12 mouse cellular contexts compared by ENCODE assay signal in genomic region chr2:118789501-118789900, GRCm38 (mm10). TPM values are rescaled to one million over a fixed set of nuclear protein-coding genes. Genes with fewer than 3 reads are reported as not detected.
A peak's percentile ranks its signal among the peaks of the same experiment; 100 is the strongest.
DNase-seq lines count a peak whose midpoint lies in the region; ATAC-seq and TF ChIP-seq lines count a peak whose summit lies in the region.
"Had no signal": no experiment of that assay in that cellular context is flagged by ENCODE, and none has a peak within 500 bp of the region (broad histone marks: within the 10 kb centered on the region; RNA-seq: fewer than 3 reads in every experiment).

No protein-coding gene starts in this region.

- TF ChIP-seq CTCF in hindbrain, postnatal 0 days (IDR thresholded peaks at IDR 0.05; ENCODE audit: low read depth) = no peak

- no peak overlapping the region for H3K27ac ChIP-seq in hindbrain, postnatal 0 days
- H3K27ac ChIP-seq in hindbrain, embryonic 13.5 days = no peak overlapping the region
- H3K27ac ChIP-seq in midbrain, embryonic 15.5 days = no peak overlapping the region

- peak; percentile 44 for ATAC-seq in hindbrain, postnatal 0 days
- no peak for ATAC-seq in hindbrain, embryonic 13.5 days (ENCODE audit: low FRiP score)
- ATAC-seq in midbrain, embryonic 15.5 days (replicated peaks) = no peak

- peaks cover 22% of the 10 kb centered on the region; the same call in 1 of the 2 replicates for H3K36me3 ChIP-seq in hindbrain, postnatal 0 days (ENCODE audit: insufficient read depth, low read length)
- H3K36me3 ChIP-seq in hindbrain, embryonic 13.5 days = peaks cover 91% of the 10 kb centered on the region
- H3K36me3 ChIP-seq in midbrain, embryonic 15.5 days (replicated peaks) = peaks cover 50% of the 10 kb centered on the region

- H3K4me3 ChIP-seq in hindbrain, postnatal 0 days (ENCODE audit: low read length) = no peak overlapping the region
- no peak overlapping the region for H3K4me3 ChIP-seq in hindbrain, embryonic 13.5 days
- H3K4me3 ChIP-seq in midbrain, embryonic 15.5 days = no peak overlapping the region

- H3K4me1 ChIP-seq in hindbrain, postnatal 0 days (ENCODE audit: insufficient read depth, low read length) = peaks cover 7% of the 10 kb centered on the region; the same call in 1 of the 2 replicates
- H3K4me1 ChIP-seq in hindbrain, embryonic 13.5 days (replicated peaks) = peaks cover 10% of the 10 kb centered on the region; the same call in 1 of the 2 replicates
- peaks cover 8% of the 10 kb centered on the region; the same call in 1 of the 2 replicates for H3K4me1 ChIP-seq in midbrain, embryonic 15.5 days

- DNase-seq in hindbrain, postnatal 0 days (ENCODE audit: low spot score) = peak; percentile 80
- DNase-seq in brain, adult 2 months (ENCODE audit: low read depth, low spot score) = peak; percentile 91
- peak; percentile 97 for DNase-seq in cerebellum, postnatal 10 days
- peak; percentile 73 to 81 for DNase-seq in layer of hippocampus, postnatal 14 days (ENCODE audit: low spot score in 2 of 2)
- no peak for DNase-seq in liver
- DNase-seq: kidney, adult 2 months; lung, adult 18-20 months had no signal

- H3K9ac ChIP-seq in hindbrain, postnatal 0 days (replicated peaks; ENCODE audit: low read length) = no peak overlapping the region
- no peak overlapping the region for H3K9ac ChIP-seq in hindbrain, embryonic 13.5 days
- H3K9ac ChIP-seq in midbrain, embryonic 15.5 days = no peak overlapping the region

- no peaks in the 10 kb centered on the region for H3K27me3 ChIP-seq in hindbrain, postnatal 0 days (ENCODE audit: insufficient read depth, low read length)
- peaks cover 50% of the 10 kb centered on the region for H3K27me3 ChIP-seq in hindbrain, embryonic 13.5 days
- peaks cover 5% of the 10 kb centered on the region; the same call in 1 of the 2 replicates for H3K27me3 ChIP-seq in midbrain, embryonic 15.5 days (replicated peaks)

- WGBS in hindbrain, postnatal 0 days = 65% methylated on average over 11 of the region's 11 CpGs
- WGBS in hindbrain, embryonic 13.5 days = 83% methylated on average over 11 of the region's 11 CpGs
- 89% methylated on average over 11 of the region's 11 CpGs for WGBS in midbrain, embryonic 15.5 days

- H3K4me2 ChIP-seq in hindbrain, postnatal 0 days (ENCODE audit: low read depth, low read length) = no peak overlapping the region
- no peak overlapping the region for H3K4me2 ChIP-seq in hindbrain, embryonic 13.5 days
- H3K4me2 ChIP-seq in midbrain, embryonic 15.5 days = no peak overlapping the region
- H3K4me2 ChIP-seq: heart, embryonic 11.5 days had no signal

- H3K9me3 ChIP-seq in hindbrain, postnatal 0 days (ENCODE audit: low read length) = no peaks in the 10 kb centered on the region
- no peaks in the 10 kb centered on the region for H3K9me3 ChIP-seq in hindbrain, embryonic 13.5 days
- no peaks in the 10 kb centered on the region for H3K9me3 ChIP-seq in midbrain, embryonic 15.5 days

RNA-seq across cellular contexts. Expression of gene Disp2, which starts 10.0 kb away (rescaled TPM):
- total RNA-seq in hindbrain, postnatal 0 days (2014; rRNA removed) = 175 and 188 TPM in 2 replicates
- polyA plus RNA-seq in hindbrain, postnatal 0 days (2015; fragmentation: Nextera tagmentation; extraction: Ambion mirVana) = 56.4 and 70.4 TPM in 2 replicates
- polyA plus RNA-seq in hindbrain, embryonic 13.5 days (2015; fragmentation: Nextera tagmentation; extraction: Ambion mirVana) = 37.3 and 41.5 TPM in 2 replicates
- 100 to 1,000 TPM; 218 to 234 TPM for total RNA-seq in layer of hippocampus, postnatal 14 days (2021)
- 65.5 and 75.2 TPM in 2 replicates for polyA plus RNA-seq in midbrain, embryonic 15.5 days (2015; fragmentation: Nextera tagmentation; extraction: Ambion mirVana)

RNA-seq across cellular contexts. Expression of gene Phgr1, which starts 16.9 kb away (rescaled TPM):
- not detected in 2 replicates for total RNA-seq in hindbrain, postnatal 0 days (2014; rRNA removed)
- polyA plus RNA-seq in hindbrain, postnatal 0 days (2015; fragmentation: Nextera tagmentation; extraction: Ambion mirVana) = not detected in 2 replicates
- polyA plus RNA-seq in hindbrain, embryonic 13.5 days (2015; fragmentation: Nextera tagmentation; extraction: Ambion mirVana) = not detected in 2 replicates
- not detected for total RNA-seq in layer of hippocampus, postnatal 14 days (2021)
- not detected in 2 replicates for polyA plus RNA-seq in midbrain, embryonic 15.5 days (2015; fragmentation: Nextera tagmentation; extraction: Ambion mirVana)
- total RNA-seq: left cerebral cortex, adult 18-20 months had no signal
- polyA plus RNA-seq: cortical plate, adult 2 months; heart, embryonic 11.5 days; kidney, adult 2 months had no signal

RNA-seq across cellular contexts. Expression of gene Knstrn, which starts 24.3 kb away (rescaled TPM):
- total RNA-seq in hindbrain, postnatal 0 days (2014; rRNA removed) = 5.5 and 8.6 TPM in 2 replicates
- 16.5 and 21.6 TPM in 2 replicates for polyA plus RNA-seq in hindbrain, postnatal 0 days (2015; fragmentation: Nextera tagmentation; extraction: Ambion mirVana)
- polyA plus RNA-seq in hindbrain, embryonic 13.5 days (2015; fragmentation: Nextera tagmentation; extraction: Ambion mirVana) = 32.9 and 33.6 TPM in 2 replicates
- total RNA-seq in layer of hippocampus, postnatal 14 days (2021) = 1 to 10 TPM; 2.4 to 3.2 TPM
- polyA plus RNA-seq in midbrain, embryonic 15.5 days (2015; fragmentation: Nextera tagmentation; extraction: Ambion mirVana) = 17.7 and 20.9 TPM in 2 replicates

RNA-seq across cellular contexts. Expression of gene Ccdc9b, which starts 27.0 kb away (rescaled TPM):
- 1.4 and 3.9 TPM in 2 replicates for total RNA-seq in hindbrain, postnatal 0 days (2014; rRNA removed)
- polyA plus RNA-seq in hindbrain, postnatal 0 days (2015; fragmentation: Nextera tagmentation; extraction: Ambion mirVana) = 0.70 and 0.84 TPM in 2 replicates
- polyA plus RNA-seq in hindbrain, embryonic 13.5 days (2015; fragmentation: Nextera tagmentation; extraction: Ambion mirVana) = 1.2 and 1.4 TPM in 2 replicates
- total RNA-seq in layer of hippocampus, postnatal 14 days (2021) = 1 to 10 TPM; 3.5 to 4.2 TPM
- polyA plus RNA-seq in midbrain, embryonic 15.5 days (2015; fragmentation: Nextera tagmentation; extraction: Ambion mirVana) = 1.3 and 2.1 TPM in 2 replicates

RNA-seq across cellular contexts. Expression of gene Inafm2, which starts 43.9 kb away (rescaled TPM):
- total RNA-seq in hindbrain, postnatal 0 days (2014; rRNA removed) = 19.8 and 21.1 TPM in 2 replicates
- 18.9 TPM in 2 replicates for polyA plus RNA-seq in hindbrain, postnatal 0 days (2015; fragmentation: Nextera tagmentation; extraction: Ambion mirVana)
- polyA plus RNA-seq in hindbrain, embryonic 13.5 days (2015; fragmentation: Nextera tagmentation; extraction: Ambion mirVana) = 23.5 and 24.8 TPM in 2 replicates
- total RNA-seq in layer of hippocampus, postnatal 14 days (2021) = 10 to 100 TPM; 38.8 to 39.7 TPM
- polyA plus RNA-seq in midbrain, embryonic 15.5 days (2015; fragmentation: Nextera tagmentation; extraction: Ambion mirVana) = 20.5 and 21.6 TPM in 2 replicates
